Mouse (Mus musculus) frontal cortex, postnatal 25 days (tissue): Measurements from ENCODE around the gene Zfp790.
"Not testable (repeated sequence)": the region's sequence is repeated elsewhere in the genome, so short reads cannot be mapped to it uniquely, and the experiment has no call there.

ENCODE experiments used
- DNase-seq, 2 experiments: peaks; one replicate each; pipeline ENCODE4 v3.0.0; 2022; ENCODE audit warnings: low spot score in 2 of 2

Gene Zfp790

DNA sequence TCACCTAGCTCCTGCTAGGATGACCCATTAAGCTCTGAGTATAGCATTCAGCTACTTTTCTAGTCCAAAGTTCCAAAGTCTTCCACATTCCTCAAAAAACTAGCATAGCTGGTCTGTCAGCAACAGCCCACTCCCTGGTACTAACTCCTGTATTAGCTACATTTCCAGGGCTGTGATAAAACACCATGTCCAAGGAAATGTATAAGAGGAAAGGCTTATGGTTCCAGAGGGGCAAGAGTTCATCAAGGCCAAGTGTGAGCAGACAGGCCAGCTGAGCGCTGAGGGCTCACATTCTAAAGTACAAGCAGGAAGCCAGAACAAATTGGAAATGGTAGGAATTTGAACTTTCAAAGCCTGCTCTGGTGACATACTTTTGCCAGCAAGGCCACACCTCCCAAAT lies 26.2 kb downstream of the Zfp790 start:
- no peak for DNase-seq

GRCm38 (mm10) chr7:29844616-29845015 lies 28.7 kb downstream of the Zfp790 start:
- DNase-seq = no peak

GRCm38 (mm10) chr7:29852831-29853218 lies 36.9 kb downstream of the Zfp790 start:
- DNase-seq = no peak

- DNase-seq = peak; percentile 69 to 81
Measured at GRCm38 (mm10) chr7:29853219-29853842, 37.4 kb downstream of the Zfp790 start, which contains the start of gene Zfp940. TSS of gene Zfp940 (minus strand) at chr7:29853669.

GRCm38 (mm10) chr7:29859532-29860517 lies 43.9 kb downstream of the Zfp790 start, which contains the start of gene Zfp420:
TSS of gene Zfp420 (plus strand) at chr7:29859979.
- DNase-seq = peak; percentile 61 to 79

- DNase-seq = no peak
Measured at GRCm38 (mm10) chr7:29861660-29862059, 45.7 kb downstream of the Zfp790 start.

DNA sequence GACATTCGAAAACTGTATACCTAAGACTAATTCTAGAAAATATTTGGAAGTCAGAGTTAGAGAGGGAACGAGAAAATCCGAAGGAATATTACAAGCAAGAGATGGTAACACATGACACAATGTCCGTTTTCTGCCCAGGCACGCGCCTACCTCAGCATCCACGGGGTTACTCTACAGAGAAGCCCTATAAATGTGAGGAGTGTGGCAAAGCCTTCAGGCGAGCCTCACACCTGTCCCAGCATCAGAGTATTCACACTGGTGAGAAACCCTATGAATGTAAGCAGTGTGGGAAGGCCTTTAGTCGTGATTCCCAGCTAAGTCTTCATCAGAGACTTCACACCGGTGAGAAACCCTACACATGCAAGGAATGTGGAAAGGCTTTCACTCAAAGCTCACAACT lies 58.3 kb downstream of the Zfp790 start:
- DNase-seq = no peak

- not testable (repeated sequence) for DNase-seq
Measured at GRCm38 (mm10) chr7:29877561-29877960, 61.6 kb downstream of the Zfp790 start.

DNA sequence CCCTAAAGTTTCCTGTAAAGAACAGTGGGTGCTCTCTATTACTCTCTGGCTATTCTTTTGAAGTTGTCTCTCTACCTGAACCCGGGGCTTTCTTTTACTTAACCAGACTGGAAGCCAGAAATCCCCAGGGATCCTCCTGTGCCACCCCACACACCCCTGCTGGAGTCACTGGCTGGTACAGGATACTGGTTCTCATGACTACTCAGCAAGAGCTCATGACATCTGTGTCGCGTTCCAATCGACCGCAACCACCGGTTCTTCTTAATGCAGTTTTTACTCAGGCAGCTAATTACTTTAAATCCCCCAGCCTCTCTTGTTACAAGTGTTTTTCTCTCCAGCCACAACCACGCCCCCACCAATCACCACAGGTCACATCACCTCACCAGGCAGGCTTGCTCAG lies 64.1 kb downstream of the Zfp790 start:
- no peak for DNase-seq
